Mouse (Mus musculus) 3134 (cell line): ENCODE data around the gene Rapgef2.

Experiments used
- DNase-seq: peaks from one replicate; pipeline ENCODE4 v3.0.0-alpha.2; 2011; ENCODE audit warnings: low spot score; ENCODE audit not compliant: insufficient read length; ENCODE audit errors: extremely low read depth

Rapgef2 gene

GRCm38 (mm10) chr3:79205981-79206380 is 80.3 kb downstream of the Rapgef2 start:
- no peak for DNase-seq

GRCm38 (mm10) chr3:79205112-79205511 is 81.2 kb downstream of the Rapgef2 start:
- no peak for DNase-seq

GRCm38 (mm10) chr3:79204261-79204660 is 82.1 kb downstream of the Rapgef2 start:
- no peak for DNase-seq

- DNase-seq: no peak
Measured at GRCm38 (mm10) chr3:79203821-79204220, 82.5 kb downstream of the Rapgef2 start.

- no peak for DNase-seq
Measured at GRCm38 (mm10) chr3:79203178-79203577, 83.1 kb downstream of the Rapgef2 start.

- DNase-seq: no peak
Measured at GRCm38 (mm10) chr3:79202275-79203153, 83.8 kb downstream of the Rapgef2 start.

GRCm38 (mm10) chr3:79196708-79197437 is 89.4 kb downstream of the Rapgef2 start:
- no peak for DNase-seq

- no peak for DNase-seq
Measured at GRCm38 (mm10) chr3:79195280-79195679, 91.0 kb downstream of the Rapgef2 start.

GRCm38 (mm10) chr3:79194111-79194793 is 92.1 kb downstream of the Rapgef2 start:
- no peak for DNase-seq

GRCm38 (mm10) chr3:79193001-79193400 is 93.3 kb downstream of the Rapgef2 start:
- DNase-seq: peak; percentile 45

GRCm38 (mm10) chr3:79191981-79192380 is 94.3 kb downstream of the Rapgef2 start:
- no peak for DNase-seq

- no peak for DNase-seq
Measured at GRCm38 (mm10) chr3:79191471-79191870, 94.8 kb downstream of the Rapgef2 start.

GRCm38 (mm10) chr3:79190377-79190776 is 95.9 kb downstream of the Rapgef2 start:
- DNase-seq: no peak

GRCm38 (mm10) chr3:79187912-79188311 is 98.4 kb downstream of the Rapgef2 start:
- DNase-seq: no peak

GRCm38 (mm10) chr3:79182290-79182689 is 104.0 kb downstream of the Rapgef2 start:
- DNase-seq: peak; percentile 44

- DNase-seq: peak; percentile 72
Measured at GRCm38 (mm10) chr3:79181248-79181991, 104.9 kb downstream of the Rapgef2 start.

GRCm38 (mm10) chr3:79180086-79180485 is 106.2 kb downstream of the Rapgef2 start:
- DNase-seq: peak; percentile 32

- DNase-seq: no peak
Measured at GRCm38 (mm10) chr3:79179499-79180053, 106.7 kb downstream of the Rapgef2 start.

GRCm38 (mm10) chr3:79178708-79179107 is 107.6 kb downstream of the Rapgef2 start:
- DNase-seq: no peak

- no peak for DNase-seq
Measured at GRCm38 (mm10) chr3:79178070-79178469, 108.2 kb downstream of the Rapgef2 start.
